Mouse (Mus musculus) limb, embryonic 10.5 days (tissue): ENCODE data around the gene Pp2d1. TPM values are rescaled to one million over a fixed set of nuclear protein-coding genes. Genes with fewer than 3 reads are reported as not detected.

Source experiments
- DNase-seq: peaks from one replicate; pipeline ENCODE4 v3.0.0-alpha.2; 2017; ENCODE audit warnings: low spot score
- H3K27ac ChIP-seq: fragments of 300-500 bp; sonication (generic); 2 replicates; pipeline ENCODE4 v1.5.1; 2016; ENCODE audit warnings: mild to moderate bottlenecking
- H3K27me3 ChIP-seq: fragments of 300-500 bp; sonication (generic); 2 replicates; pipeline ENCODE4 v1.6.1; 2016; ENCODE audit warnings: low read depth, mild to moderate bottlenecking; ENCODE audit not compliant: poor library complexity, severe bottlenecking
- H3K36me3 ChIP-seq: fragments of 300-500 bp; sonication (generic); 2 replicates; pipeline ENCODE4 v1.6.1; 2016; ENCODE audit warnings: mild to moderate bottlenecking, moderate library complexity
- H3K4me1 ChIP-seq: fragments of 300-500 bp; sonication (generic); 2 replicates; pipeline ENCODE4 v1.6.1; 2016
- H3K4me3 ChIP-seq: fragments of 300-500 bp; sonication (generic); 2 replicates; pipeline ENCODE4 v1.5.1; 2016; ENCODE audit warnings: mild to moderate bottlenecking, moderate library complexity
- H3K9me3 ChIP-seq: fragments of 300-500 bp; sonication (generic); replicated peaks from 2 replicates; pipeline ENCODE4 v1.6.1; 2016; ENCODE audit warnings: mild to moderate bottlenecking
- WGBS: fragments of 180-500 bp; shearing (Covaris S2); methylation state at CpG from one replicate; pipeline ENCODE4 v1.1.7; 2016; 5-methylcytosine and 5-hydroxymethylcytosine counted together
- polyA plus RNA-seq: library from polyadenylated mRNA; unstranded; fragments of >200 nt; fragmentation: Nextera tagmentation; extraction: Ambion mirVana; gene quantifications from 2 replicates; pipeline ENCODE4 v1.2.1, GENCODE M21; 2016

The Pp2d1 gene
- polyA plus RNA-seq, 1 experiment from 2014 or later = 0.49 TPM

DNA sequence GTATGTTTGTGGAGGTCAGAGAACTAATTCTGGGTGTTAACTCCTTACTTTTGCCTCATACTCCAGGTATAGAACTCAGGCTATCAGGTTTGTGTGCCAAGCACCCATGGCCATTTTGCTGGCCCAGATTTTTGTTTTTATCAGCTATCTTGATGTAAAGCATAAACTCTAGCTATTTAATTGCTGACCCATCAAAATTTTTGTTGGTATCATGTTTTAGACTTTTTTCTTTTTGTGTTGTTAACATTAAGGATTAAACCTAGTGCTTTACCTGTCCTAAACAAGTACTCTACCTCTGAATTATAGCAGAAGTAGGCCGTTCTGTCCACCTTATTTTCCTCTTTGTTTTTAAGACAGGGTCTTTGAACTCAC lies 50.3 kb downstream of the Pp2d1 start:
- 98% methylated on average over 1 of the region's 1 CpGs for WGBS
- DNase-seq = no peak
- no peaks in the 10 kb centered on the region for H3K27me3 ChIP-seq
- no peak overlapping the region for H3K4me3 ChIP-seq
- no peaks in the 10 kb centered on the region for H3K4me1 ChIP-seq
- no peaks in the 10 kb centered on the region for H3K9me3 ChIP-seq
- no peak overlapping the region for H3K27ac ChIP-seq
- peaks cover 89% of the 10 kb centered on the region for H3K36me3 ChIP-seq

DNA sequence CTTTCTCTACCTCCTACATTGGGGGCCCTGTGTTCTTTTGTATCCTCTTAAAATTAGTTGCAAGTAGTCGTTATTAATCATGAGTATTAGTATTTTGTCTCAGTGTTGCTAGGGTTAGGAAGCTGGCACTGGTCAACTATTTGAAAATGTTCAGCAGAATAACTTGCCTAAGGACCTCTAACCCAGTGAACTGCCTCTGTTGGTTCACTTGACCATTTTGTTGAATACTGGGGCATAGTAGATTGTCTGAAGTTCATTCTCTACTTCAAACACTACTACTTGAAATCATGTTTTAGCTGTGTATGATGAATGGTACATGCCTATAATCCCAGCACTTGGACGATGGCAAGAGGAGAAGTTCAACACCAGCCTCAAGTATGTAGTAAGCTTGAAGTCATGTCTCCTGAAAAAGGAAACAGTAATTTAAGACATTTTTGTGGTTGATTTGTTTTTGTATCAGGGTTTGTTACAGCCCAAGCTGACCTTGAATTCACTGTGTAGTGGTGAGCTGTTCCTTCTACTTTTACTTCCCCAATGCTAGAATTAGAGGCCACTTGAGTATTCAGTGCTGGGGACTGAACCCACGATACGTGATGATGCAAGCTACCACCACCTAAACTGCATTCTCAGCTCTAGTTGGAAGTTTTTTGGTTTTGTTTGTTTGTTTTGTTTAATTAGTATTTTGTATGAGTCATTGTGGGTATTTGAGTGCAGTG lies 50.8 kb downstream of the Pp2d1 start:
- no peaks in the 10 kb centered on the region for H3K4me1 ChIP-seq
- 90% methylated on average over 4 of the region's 4 CpGs for WGBS
- H3K27ac ChIP-seq = no peak overlapping the region
- H3K4me3 ChIP-seq = no peak overlapping the region
- no peaks in the 10 kb centered on the region for H3K9me3 ChIP-seq
- peaks cover 87% of the 10 kb centered on the region for H3K36me3 ChIP-seq
- no peak for DNase-seq
- H3K27me3 ChIP-seq = no peaks in the 10 kb centered on the region

DNA sequence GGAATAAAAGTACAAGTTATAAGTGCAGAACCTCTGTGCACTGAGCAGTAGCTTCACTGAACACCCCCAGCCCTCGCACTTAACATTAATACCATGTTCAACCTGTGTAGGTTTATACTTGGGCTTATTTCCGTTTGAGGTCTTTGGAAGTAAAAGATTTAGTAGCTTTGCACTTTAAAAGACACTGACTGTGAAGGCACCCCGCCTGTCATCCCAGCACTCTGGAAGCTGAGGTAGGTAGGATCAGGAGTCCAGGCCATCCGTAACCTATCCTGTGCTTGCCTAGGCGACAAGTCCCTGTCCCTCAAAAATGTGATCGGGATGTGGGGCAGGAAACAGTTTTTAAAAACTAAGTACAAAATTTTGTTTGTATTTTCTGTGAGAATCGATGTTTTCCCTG lies 58.8 kb downstream of the Pp2d1 start:
- Histone ChIP-seq H3K27me3 (no peaks in the 10 kb centered on the region), H3K36me3 (peaks cover 23% of the 10 kb centered on the region), H3K9me3 (no peaks in the 10 kb centered on the region), H3K27ac (no peak overlapping the region), H3K4me1 (peaks cover 16% of the 10 kb centered on the region), H3K4me3 (peak overlapping the region; percentile 96)
- no peak for DNase-seq
- whole genome bisulfite sequencing = 60% methylated on average over 7 of the region's 7 CpGs

DNA sequence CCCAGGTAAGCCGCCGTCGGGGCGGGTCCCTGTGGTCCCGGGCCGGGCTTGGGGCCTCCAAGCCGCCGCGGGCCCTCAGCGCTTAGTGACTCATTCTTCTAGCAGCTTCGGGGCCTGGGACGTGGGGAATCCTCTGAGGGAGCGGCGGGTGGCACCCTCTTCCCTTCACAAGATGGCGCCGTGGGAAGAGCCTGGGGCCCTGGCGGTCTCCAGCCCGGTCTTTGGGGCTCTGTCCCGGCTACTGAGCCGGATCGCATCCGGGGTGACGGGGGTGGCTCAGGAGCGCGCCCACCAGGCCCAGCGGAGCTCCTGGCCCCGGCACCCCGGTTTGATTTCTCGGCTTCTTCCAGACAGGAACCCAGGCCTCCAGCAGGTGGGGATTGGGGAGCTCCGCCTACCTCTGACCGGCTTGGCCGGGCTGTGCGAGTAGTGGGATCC lies 59.6 kb downstream of the Pp2d1 start:
- WGBS = under 1% methylated on average over 33 of the region's 33 CpGs
- DNase-seq = peak; percentile 72
- H3K27me3 ChIP-seq = no peaks in the 10 kb centered on the region
- peak overlapping the region; percentile 94 for H3K27ac ChIP-seq
- peaks cover 15% of the 10 kb centered on the region for H3K36me3 ChIP-seq
- no peaks in the 10 kb centered on the region for H3K9me3 ChIP-seq
- H3K4me3 ChIP-seq = peak overlapping the region; percentile 96
- H3K4me1 ChIP-seq = peaks cover 16% of the 10 kb centered on the region

DNA sequence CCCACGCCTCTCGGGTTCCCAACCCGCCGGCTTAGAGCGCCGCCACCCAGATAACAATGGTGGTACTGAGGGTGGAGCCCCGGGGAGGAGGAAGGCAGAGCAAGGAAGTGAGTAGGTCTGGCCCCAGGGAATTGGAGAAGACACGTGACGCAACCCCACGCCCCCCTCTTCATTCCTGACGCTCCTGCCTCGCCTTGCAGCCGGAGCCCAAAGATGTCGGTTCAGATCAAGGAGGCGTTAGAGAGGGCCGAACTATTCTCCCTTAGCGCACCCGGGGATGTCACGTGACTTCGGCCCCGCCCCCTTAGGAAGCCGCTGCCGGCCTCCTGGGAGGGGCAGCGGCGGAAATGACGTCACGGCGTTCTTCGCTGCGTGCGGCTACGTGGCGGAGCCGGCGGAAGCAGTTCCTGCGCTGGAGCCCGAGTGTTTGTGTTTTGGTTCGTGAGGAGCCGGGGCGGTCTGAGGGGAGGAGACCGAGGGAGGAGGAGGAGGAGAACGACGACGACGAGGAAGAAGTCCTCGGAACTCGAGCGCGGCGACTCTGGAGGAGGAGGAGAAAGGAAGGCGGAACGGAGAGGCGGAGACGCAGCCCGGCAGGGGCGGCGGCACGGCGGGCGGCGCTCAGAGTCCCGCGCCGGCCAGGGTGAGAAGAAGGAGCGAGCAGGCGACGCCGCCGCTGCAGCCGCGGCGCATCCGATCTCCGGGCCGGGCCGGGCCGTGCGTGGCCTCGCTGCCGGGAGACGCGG lies 60.2 kb downstream of the Pp2d1 start, which contains the start of gene Rab5a:
Gene Rab5a (plus strand): TSS at position 377 of the 746 bp plus-strand sequence.
- Histone ChIP-seq H3K27me3 (no peaks in the 10 kb centered on the region), H3K36me3 (peaks cover 9% of the 10 kb centered on the region), H3K4me3 (peak within 1 kb of the TSS; percentile 96), H3K4me1 (peaks cover 16% of the 10 kb centered on the region), H3K9me3 (no peaks in the 10 kb centered on the region), H3K27ac (peak within 1 kb of the TSS; percentile 94)
- under 1% methylated on average over 82 of the region's 82 CpGs for WGBS
- DNase-seq = peak; percentile 100

DNA sequence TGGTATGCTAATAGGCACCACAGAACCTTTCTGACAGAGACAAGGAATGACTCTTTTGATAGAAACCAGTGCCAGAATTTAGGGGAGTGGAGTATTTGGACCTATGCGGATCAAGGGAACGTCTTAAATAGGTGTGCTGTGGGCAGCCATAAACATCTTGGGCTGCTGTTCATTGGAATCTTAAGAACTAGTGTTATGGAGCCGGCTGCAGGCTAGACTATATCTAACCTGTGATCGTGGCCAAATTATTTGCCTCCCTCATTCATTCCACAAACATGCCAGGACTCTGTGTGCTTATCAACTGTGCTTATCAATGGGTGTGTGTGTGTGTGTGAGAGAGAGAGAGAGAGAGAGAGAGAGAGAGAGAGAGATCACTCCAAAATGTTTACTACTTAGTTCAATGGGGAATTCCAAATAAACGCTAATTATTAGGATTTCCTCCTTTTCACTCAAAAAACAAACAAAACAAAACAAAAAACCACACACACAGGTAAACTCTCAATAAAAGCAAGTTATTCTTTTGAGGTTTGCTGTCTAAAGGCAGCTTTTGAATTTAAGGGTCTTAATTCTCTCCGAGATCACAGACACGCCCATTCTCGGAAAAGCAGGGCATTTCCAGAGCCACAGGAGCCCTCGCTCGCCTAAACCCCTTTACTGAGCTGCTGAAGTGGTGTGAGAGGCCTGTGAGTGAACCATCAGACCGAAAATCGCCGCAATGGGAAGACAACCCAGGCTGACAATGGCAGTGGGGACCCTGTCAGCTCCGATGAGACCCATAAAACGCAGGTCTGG lies 61.0 kb downstream of the Pp2d1 start:
- Histone ChIP-seq H3K4me1 (peaks cover 16% of the 10 kb centered on the region), H3K27ac (peak overlapping the region; percentile 94), H3K4me3 (peak overlapping the region; percentile 96), H3K36me3 (0 out of 2 replicates have a peak, but pooled peaks cover 4% of the 10 kb centered on the region), H3K9me3 (no peaks in the 10 kb centered on the region), H3K27me3 (no peaks in the 10 kb centered on the region)
- DNase-seq = no peak
- 10% methylated on average over 15 of the region's 15 CpGs for WGBS

DNA sequence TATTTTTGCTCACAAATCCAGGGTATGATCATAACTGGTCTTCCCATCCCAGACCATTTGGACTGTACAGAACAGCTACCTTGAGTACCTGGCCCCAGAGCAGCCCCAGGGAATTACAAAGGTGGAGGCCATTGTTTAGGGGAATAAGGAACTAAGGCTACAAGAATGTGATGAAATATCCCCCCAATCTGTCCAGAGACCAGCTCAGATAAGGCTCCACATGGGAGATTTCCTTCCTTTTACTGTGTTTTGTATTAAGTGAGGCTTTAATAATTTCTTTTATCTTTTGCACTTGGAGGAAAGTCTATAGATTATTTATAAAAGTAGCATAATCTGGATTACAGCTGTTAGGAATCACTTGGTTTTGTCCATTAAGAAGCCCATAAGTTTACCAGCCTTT lies 70.6 kb downstream of the Pp2d1 start:
- Histone ChIP-seq H3K4me1 (peaks cover under 1% of the 10 kb centered on the region; the same call in 1 of the 2 replicates), H3K27ac (no peak overlapping the region), H3K4me3 (no peak overlapping the region), H3K9me3 (no peaks in the 10 kb centered on the region), H3K27me3 (no peaks in the 10 kb centered on the region), H3K36me3 (no peaks in the 10 kb centered on the region)
- no peak for DNase-seq

DNA sequence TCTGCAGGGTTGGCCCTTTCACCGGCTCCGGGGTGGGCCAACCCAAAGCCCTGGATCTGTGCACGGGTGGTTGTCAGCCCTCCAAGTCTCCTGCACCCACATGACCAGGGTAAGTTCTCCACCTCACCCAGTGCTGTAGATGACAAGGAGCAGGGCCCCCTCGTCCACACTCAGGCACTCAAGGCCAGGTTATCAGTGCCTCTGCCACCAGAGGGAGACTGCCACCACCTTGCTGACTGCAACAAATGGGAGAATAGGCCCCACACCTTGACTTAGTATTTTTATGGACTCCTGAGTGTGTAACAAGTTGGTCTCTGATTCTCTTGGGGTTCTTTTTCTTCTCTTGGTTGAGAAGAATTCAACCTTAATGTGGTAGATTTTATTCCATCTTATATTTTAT lies 73.7 kb downstream of the Pp2d1 start:
- Histone ChIP-seq H3K4me1 (peaks cover 3% of the 10 kb centered on the region), H3K36me3 (no peaks in the 10 kb centered on the region), H3K9me3 (no peaks in the 10 kb centered on the region), H3K27me3 (no peaks in the 10 kb centered on the region), H3K27ac (no peak overlapping the region), H3K4me3 (no peak overlapping the region)
- 61% methylated on average over 4 of the region's 4 CpGs for WGBS
- no peak for DNase-seq

DNA sequence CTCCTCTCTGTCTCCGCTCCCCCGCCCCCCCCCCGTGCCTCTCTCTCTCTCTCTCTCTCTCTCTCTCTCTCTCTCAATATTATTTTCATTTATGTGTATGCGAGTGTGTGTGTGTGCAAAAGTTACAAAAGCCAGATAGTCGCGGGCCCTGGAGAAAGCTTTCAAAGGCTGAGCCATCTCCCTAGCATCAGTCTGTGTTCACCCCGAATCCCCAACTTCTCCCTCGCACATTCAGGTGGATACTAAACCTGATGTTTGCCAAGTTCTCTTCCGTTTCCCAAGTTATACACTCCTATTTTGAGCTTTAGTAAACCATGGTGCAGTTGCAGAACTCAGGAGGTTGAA lies 75.8 kb downstream of the Pp2d1 start:
- peak overlapping the region; percentile 54 for H3K4me3 ChIP-seq
- WGBS = 32% methylated on average over 7 of the region's 9 CpGs
- H3K27ac ChIP-seq = peak overlapping the region; percentile 63; the same call in 1 of the 2 replicates
- H3K4me1 ChIP-seq = peaks cover 3% of the 10 kb centered on the region
- H3K9me3 ChIP-seq = no peaks in the 10 kb centered on the region
- no peak for DNase-seq
- H3K27me3 ChIP-seq = no peaks in the 10 kb centered on the region
- no peaks in the 10 kb centered on the region for H3K36me3 ChIP-seq

DNA sequence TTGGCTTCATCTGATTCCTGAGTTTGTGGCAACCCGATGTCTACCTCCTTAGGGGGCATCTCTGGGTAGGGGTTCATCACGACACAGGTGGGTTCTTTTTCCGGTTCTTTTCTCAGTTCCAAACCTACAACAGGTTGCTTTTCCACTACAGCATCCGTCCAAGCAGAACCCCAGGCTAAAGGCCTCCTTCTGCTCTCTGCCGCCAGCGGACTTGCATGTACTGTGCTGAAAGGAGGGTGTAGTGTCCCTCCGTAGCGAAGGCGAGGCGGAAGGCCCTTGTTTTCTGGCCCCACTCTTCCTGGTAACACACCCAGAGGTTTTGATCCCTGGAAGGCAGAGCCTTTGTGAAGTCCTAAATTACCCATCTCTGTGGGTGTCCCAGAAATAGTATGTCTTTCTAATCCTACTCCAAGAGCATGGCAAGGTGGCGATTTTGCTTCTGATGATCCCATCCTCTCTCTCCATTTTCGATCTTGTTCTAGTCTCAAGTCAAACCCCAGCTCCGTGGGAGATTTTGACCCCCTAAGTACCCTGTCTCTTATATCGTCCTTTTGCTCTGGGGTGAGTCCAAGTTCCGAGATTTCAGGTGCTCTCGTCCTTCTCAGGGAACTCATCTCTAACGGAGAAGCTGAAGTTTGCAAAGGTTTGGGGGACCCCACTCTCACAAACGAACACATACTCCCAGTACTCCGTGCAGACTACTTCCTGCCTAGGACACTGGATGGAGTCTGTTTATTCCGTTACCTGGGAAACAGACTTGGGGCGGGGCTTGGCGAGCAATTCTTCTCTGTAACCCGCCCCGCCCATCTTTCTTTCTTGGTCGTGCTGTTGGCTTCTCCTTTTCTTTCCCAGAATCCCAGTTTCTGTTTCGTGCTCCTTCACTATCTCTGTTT lies 76.4 kb downstream of the Pp2d1 start, which contains the start of gene Efhb:
Gene Efhb (minus strand): TSS at position 719 of the 893 bp plus-strand sequence.
- Histone ChIP-seq H3K9me3 (no peaks in the 10 kb centered on the region), H3K36me3 (no peaks in the 10 kb centered on the region), H3K4me3 (peak within 1 kb of the TSS; percentile 54), H3K27me3 (no peaks in the 10 kb centered on the region), H3K27ac (peak within 1 kb of the TSS; percentile 63; the same call in 1 of the 2 replicates), H3K4me1 (peaks cover 3% of the 10 kb centered on the region)
- DNase-seq = peak; percentile 83
- WGBS = 24% methylated on average over 26 of the region's 26 CpGs
